ENCODE assay signal across 8 mouse cellular contexts in the genomic region with DNA sequence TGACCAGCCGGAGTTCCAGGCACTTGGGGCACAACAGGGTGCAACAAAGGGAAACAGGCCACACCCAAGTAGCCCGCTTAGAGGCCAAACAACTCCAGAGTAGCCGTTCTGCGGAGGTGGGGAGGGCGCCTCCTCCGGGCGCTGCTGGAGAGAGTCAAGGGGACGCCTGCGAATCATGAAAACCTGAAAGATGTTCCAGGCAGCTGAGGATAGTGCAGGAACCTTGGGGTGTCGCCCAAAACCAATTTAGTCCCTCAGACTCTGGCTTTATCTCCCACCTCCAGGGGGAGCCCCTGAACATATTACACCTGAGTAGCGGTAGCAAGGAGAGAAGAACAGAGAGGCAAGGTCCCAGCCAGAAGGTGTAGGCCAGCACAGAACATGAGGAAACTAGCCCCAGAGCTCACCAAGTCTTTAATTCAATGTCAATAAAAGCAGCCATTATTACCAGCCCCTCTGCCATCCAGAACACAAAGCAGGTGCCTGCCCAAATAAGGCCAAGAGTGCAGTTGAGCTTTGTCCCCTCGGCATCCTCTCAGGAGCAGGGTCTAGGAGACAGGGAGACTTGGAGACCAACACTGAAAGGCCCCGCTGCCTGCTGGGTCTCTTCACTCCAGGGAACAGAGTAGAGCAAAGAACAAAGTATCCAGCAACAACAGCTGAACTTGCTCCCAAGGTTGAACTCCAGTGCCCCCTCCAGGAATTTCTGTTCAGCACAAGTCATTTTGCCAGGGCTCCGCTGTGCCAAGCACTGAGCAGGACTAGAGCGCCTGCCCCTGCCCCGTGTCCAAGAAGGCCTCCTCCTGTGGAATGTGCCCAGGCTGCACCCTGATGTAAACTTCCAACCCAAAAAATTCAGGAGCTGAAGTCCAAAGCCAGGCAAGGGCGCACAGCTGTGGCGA. TPM values are rescaled to one million over a fixed set of nuclear protein-coding genes. Genes with fewer than 3 reads are reported as not detected.
DNase-seq lines count a peak whose midpoint lies in the region; ATAC-seq and TF ChIP-seq lines count a peak whose summit lies in the region.

No protein-coding gene starts in this region.

- no peak for TF ChIP-seq POLR2A in lung, adult 2 months (IDR thresholded peaks at IDR 0.05; ENCODE audit: borderline replicate concordance, extremely low read depth, low read depth, low read length)

- ATAC-seq in heart, embryonic 13.5 days (ENCODE audit: extremely low read depth, insufficient number of reproducible peaks, low FRiP score, low TSS enrichment) = no peak
- peak; percentile 31 for ATAC-seq in kidney, embryonic 15.5 days (replicated peaks; ENCODE audit: low FRiP score)
- ATAC-seq in megakaryocyte, adult 5-6 weeks (ENCODE audit: poor library complexity, severe bottlenecking) = no peak

- no peak overlapping the region; the same call in 1 of the 2 replicates for H3K4me3 ChIP-seq in heart, embryonic 13.5 days
- no peak overlapping the region for H3K4me3 ChIP-seq in kidney, embryonic 15.5 days (replicated peaks)
- H3K4me3 ChIP-seq in lung, adult 2 months (replicated peaks; ENCODE audit: extremely low read depth, low read depth, low read length) = no peak overlapping the region

- peaks cover 34% of the 10 kb centered on the region for H3K4me1 ChIP-seq in heart, embryonic 13.5 days
- H3K4me1 ChIP-seq in kidney, embryonic 15.5 days = peaks cover 40% of the 10 kb centered on the region
- no peaks in the 10 kb centered on the region for H3K4me1 ChIP-seq in lung, adult 2 months (ENCODE audit: control insufficient read depth, insufficient read depth, low read length)

- H3K4me2 ChIP-seq in heart, embryonic 13.5 days = peak overlapping the region; percentile 99
- H3K4me2 ChIP-seq in kidney, embryonic 15.5 days = peak overlapping the region; percentile 33

- H3K9ac ChIP-seq in heart, embryonic 13.5 days = no peak overlapping the region
- no peak overlapping the region for H3K9ac ChIP-seq in kidney, embryonic 15.5 days

- H3K27ac ChIP-seq in heart, embryonic 13.5 days (replicated peaks) = no peak overlapping the region
- H3K27ac ChIP-seq in kidney, embryonic 15.5 days = no peak overlapping the region

- DNase-seq in A20 (ENCODE audit: low read depth, low spot score) = peak; percentile 70
- DNase-seq in Muller cell, postnatal 12 days (ENCODE audit: inconsistent ontology term) = peak; percentile 62
- DNase-seq in embryo, embryonic 10.5 days (ENCODE audit: low spot score) = peak; percentile 85
- peak; percentile 66 for DNase-seq in lung, adult 2 months
- peak; percentile 72 for DNase-seq in ovary, postnatal 36 days (ENCODE audit: low spot score)

- peaks cover 48% of the 10 kb centered on the region for H3K27me3 ChIP-seq in heart, embryonic 13.5 days (replicated peaks)
- H3K27me3 ChIP-seq in kidney, embryonic 15.5 days = peaks cover 18% of the 10 kb centered on the region

- peak; percentile 49 for TF ChIP-seq CTCF in lung, adult 2 months (IDR thresholded peaks at IDR 0.05; ENCODE audit: insufficient read depth, low read length)

- no peaks in the 10 kb centered on the region for H3K36me3 ChIP-seq in heart, embryonic 13.5 days
- no peaks in the 10 kb centered on the region for H3K36me3 ChIP-seq in kidney, embryonic 15.5 days

- 8% methylated on average over 18 of the region's 18 CpGs for WGBS in heart, embryonic 13.5 days
- WGBS in kidney, embryonic 15.5 days = 11% methylated on average over 18 of the region's 18 CpGs
- 12% methylated on average over 18 of the region's 18 CpGs for WGBS in lung, adult 2 months

- no peaks in the 10 kb centered on the region for H3K9me3 ChIP-seq in heart, embryonic 13.5 days
- no peaks in the 10 kb centered on the region for H3K9me3 ChIP-seq in kidney, embryonic 15.5 days (replicated peaks)

RNA-seq across cellular contexts. Expression of a gene that starts 0.8 kb away (rescaled TPM):
- 10.7 and 10.9 TPM in 2 replicates for polyA plus RNA-seq in heart, embryonic 13.5 days (2015; fragmentation: Nextera tagmentation; extraction: Ambion mirVana)
- 11.0 and 12.9 TPM in 2 replicates for polyA plus RNA-seq in kidney, embryonic 15.5 days (2015; fragmentation: Nextera tagmentation; extraction: Ambion mirVana)
- 17.5 and 19.3 TPM in 2 replicates for polyA plus RNA-seq in lung, adult 2 months (2012; rRNA removed)
- 0.21 TPM in 1 of 2 replicates, not detected in the other for total RNA-seq in megakaryocyte, adult 5-6 weeks (2015)
- total RNA-seq in megakaryocyte, adult 5-6 weeks (2017) = 0.16 and 0.22 TPM in 2 replicates
